Mouse (Mus musculus): ENCODE data around the gene Pacsin3.
A peak's percentile ranks its signal among the peaks of the same experiment; 100 is the strongest.
"Not testable (repeated sequence)": the region's sequence is repeated elsewhere in the genome, so short reads cannot be mapped to it uniquely, and the experiment has no call there.

Gene Pacsin3

DNA sequence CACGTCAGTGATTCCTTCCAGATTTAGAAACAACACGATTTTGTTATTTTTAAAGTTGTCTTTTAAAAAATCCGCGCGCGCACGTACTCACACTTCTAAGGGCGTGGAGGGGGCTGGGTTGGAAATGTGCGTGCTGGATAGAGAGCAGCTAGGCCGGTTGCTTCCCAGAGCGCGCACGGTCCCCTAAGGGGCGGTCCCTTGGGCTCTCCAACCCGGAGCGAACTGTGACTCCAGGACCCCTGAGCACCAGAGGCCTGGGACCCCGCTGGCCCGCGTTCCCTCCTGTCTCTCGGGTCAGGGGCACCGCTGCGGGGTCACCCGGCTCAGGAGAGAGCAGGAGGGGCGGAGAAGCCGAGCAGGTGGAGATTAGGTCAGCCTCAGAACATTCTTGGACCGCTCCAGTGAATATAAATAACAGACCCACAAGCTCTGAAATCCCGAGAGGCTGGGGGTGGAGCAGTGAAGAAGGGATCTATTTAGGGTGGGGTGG is at the start of gene Pacsin3:
Pacsin3 (plus strand) TSS at position 294 of the 490 bp plus-strand sequence.
- no peak for DNase-seq (ENCODE audit: low read depth, low spot score)

DNA sequence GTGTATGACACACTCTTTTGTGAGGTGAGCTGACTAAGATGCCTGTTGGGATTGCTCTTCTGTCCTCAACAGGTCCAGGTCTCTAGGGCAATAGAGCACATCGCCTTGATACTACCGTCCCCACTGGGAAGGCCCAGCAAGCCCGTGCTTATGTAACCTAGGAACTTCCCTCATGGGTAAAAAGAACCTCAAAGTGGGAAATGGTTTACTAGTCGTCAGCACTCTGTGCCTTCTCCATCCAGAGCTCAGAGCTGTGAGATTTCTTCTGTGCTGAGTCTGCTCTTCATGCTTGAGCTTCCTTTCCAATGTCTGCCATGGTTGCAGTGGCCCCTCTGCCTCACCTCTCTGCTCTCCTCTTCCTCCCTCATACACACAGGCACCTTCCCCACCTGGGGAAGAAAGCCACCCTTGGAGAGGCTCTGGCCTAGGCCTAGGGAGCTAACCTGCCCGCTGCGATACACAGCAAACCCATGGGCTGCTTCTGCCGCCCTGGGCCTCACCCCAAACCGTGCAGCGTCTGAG is 49.4 kb upstream of the Pacsin3 start:
- DNase-seq (ENCODE audit: low read depth, low spot score) = no peak

GRCm38 (mm10) chr2:91213311-91213710 is 42.4 kb upstream of the Pacsin3 start:
- no peak for DNase-seq (ENCODE audit: low read depth, low spot score)

GRCm38 (mm10) chr2:91217032-91217431 is 38.7 kb upstream of the Pacsin3 start:
- no peak for DNase-seq (ENCODE audit: low read depth, low spot score)

DNA sequence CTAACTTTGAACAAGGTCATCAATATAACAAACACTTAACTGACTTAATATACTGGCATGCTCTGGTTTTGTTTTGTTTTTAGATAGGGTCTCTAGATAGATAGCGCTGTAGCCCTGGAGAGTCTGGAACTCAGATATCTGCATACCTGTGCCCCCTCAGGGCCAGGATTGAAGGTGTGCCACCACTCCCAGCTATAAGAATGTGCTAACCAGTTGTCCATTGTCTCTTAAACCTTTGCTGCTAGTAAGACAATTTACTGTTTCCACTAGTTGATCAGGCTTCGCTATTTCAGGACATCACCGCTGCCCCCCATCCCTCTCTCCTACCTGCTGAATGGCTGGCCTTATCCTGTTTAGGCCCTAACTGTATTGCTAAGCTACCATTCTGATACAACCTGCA is 35.3 kb upstream of the Pacsin3 start:
- DNase-seq (ENCODE audit: low read depth, low spot score) = no peak

- DNase-seq (ENCODE audit: low read depth, low spot score) = no peak
Observed at GRCm38 (mm10) chr2:91223614-91224013, 32.1 kb upstream of the Pacsin3 start.

DNA sequence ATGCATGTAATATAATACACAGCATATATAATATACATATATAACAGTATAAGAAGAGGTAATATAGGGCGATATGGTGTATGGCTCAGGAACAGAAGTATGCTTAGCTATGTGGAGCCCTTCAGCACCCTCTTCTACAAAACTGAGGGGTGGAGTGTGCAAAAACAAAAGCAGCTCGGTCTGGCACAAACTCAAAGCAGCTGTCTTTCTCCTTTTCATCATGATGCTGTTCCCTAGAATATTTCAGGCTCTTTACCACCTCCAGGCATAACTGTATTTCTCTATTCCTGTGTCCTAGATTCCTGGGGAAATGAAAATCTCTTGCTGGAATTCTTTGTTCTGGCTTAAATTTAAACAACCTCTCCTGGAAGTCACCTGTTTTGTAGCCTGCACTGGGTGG is 26.0 kb upstream of the Pacsin3 start:
- no peak for DNase-seq (ENCODE audit: low read depth, low spot score)

- peak; percentile 83 for DNase-seq (ENCODE audit: low read depth, low spot score)
Observed at GRCm38 (mm10) chr2:91236601-91237510, 18.9 kb upstream of the Pacsin3 start, which contains the start of gene Ddb2. TSS of gene Ddb2 (minus strand) at chr2:91236982.

DNA sequence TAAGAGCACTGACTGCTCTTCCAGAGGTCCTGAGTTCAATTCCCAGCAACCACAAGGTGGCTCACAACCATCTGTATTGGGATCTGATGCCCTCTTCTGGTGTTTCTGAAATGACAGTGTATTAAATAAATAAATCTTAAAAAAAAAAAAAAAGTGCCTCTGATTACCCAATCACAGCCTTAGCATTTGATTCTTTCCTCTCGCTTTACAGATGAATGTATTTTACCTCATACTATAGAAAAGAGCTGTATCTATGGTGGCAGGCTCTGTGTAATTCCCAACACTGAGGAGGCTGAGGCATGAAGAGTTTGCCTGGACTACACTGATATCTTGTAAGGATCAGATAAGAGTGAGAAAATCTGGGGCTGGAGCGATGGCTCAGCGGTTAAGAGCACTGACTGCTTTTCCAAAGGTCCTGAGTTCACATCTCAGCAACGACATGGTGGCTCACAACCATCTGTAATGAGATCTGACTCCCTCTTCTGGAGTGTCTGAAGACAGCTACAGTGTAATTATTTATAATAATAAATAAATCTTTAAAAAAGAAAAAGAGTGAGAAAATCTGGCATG is 18.2 kb upstream of the Pacsin3 start:
- DNase-seq (ENCODE audit: low read depth, low spot score) = not testable (repeated sequence)

DNA sequence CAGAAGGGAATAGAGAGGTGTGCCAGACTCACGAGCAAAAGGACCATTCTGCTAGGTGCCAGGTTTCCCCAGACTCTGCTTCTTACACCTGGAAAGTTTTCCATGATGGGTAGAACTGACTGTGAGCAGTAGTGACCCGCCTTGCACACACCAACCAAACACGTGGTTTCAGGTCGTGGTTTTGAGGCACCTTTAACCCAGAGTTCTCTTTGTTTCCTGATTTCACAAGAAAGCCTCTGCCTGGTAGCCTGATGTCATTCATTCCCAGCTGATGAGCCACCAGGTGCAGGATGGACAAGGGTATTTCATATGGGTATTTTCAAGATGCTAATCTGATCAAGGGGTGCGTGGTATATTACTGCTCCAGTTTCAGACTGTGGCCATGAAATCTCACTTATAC is 13.2 kb upstream of the Pacsin3 start:
- DNase-seq (ENCODE audit: low read depth, low spot score) = no peak

GRCm38 (mm10) chr2:91243416-91243815 is 12.3 kb upstream of the Pacsin3 start:
- no peak for DNase-seq (ENCODE audit: low read depth, low spot score)

- DNase-seq (ENCODE audit: low read depth, low spot score) = no peak
Observed at GRCm38 (mm10) chr2:91244557-91245228, 11.1 kb upstream of the Pacsin3 start.

GRCm38 (mm10) chr2:91248366-91248765 is 7.4 kb upstream of the Pacsin3 start:
- no peak for DNase-seq (ENCODE audit: low read depth, low spot score)

DNA sequence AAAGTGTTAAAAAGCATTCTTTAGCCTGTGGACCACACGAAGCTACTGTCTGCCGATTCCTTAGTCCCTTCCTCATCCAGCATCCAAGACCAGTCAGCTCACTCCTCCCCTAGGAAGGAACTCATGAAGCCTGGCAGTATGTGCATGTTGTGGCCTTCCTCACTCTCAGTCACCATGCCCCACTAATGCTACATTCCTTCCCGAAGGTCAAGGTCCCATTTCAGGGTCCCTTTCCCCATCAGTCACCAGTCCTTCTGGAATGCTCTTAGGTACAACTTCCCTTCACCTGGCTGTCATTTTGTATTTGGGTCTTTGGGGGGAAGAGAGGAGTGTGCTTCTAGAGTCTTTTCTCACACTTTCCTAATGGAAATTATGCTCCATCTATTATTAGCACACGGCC is 3.8 kb upstream of the Pacsin3 start:
- no peak for DNase-seq (ENCODE audit: low read depth, low spot score)

GRCm38 (mm10) chr2:91252512-91252911 is 3.2 kb upstream of the Pacsin3 start:
- no peak for DNase-seq (ENCODE audit: low read depth, low spot score)

- DNase-seq (ENCODE audit: low read depth, low spot score) = no peak
Observed at GRCm38 (mm10) chr2:91254725-91255380, 901 bp upstream of the Pacsin3 start.

DNA sequence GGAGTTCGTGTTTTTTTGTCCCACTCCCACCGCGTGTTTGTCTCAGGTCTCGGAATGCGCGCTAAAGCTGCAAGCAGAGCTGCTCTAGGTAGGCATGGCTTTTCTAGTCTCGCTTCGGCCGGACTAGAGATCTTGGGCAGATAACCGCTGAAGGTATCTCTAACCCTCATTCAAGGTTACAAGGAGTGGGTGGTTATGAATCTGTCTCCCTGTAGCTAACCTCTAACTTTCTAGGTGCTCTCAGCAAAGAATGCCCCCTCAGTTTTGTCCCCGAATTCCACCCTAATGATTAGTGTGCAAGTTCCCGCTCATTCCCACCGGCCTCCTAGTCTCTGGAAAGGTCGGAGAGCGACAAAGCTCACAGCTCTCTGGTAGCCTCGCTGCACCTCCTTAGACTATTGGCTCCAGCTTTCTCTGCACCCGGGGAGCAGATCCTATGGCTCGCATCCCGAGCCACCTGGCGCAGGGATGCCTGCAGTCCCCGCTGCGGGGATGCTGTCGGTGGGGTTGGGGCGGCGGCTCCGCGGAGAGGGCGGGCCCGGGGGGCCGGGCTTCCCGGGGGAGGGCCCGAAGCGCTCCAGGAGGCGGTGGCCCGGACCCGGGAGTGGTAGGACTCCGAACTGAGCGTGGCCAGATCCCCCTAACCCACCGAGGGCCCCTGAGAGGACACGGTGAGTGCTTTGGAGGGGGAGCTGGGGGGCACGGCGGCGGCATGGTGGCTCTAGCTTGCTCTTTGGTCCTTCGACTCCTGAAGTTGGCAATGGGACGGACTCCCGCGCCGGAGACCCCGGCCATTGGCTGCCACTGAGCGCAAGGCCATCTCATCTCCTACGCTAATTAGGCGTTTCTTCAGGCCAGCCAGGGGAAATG is 737 bp downstream of the Pacsin3 start:
- DNase-seq (ENCODE audit: low read depth, low spot score) = no peak

GRCm38 (mm10) chr2:91257126-91257980 is 1.6 kb downstream of the Pacsin3 start:
- no peak for DNase-seq (ENCODE audit: low read depth, low spot score)

GRCm38 (mm10) chr2:91258054-91258453 is 2.3 kb downstream of the Pacsin3 start:
- no peak for DNase-seq (ENCODE audit: low read depth, low spot score)

DNA sequence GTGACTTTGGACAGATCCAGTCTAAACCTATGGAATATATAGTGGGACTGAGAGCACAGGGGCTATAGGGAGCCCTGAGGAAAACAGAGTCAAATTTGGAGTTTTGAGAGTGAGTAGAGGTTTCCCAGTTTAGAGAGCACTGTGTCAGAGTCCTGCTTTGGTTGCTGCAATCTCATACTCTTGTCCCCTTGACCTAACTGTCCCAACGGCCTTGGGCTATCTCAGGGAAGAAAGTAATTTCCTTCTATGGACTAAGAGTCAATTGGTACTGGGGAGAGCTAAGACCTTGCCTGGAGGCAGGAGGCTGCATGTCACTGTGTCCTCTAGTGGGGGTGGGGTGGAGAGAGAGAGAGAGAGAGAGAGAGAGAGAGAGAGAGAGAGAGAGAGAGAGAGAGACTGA is 3.1 kb downstream of the Pacsin3 start:
- no peak for DNase-seq (ENCODE audit: low read depth, low spot score)
